Mouse (Mus musculus) ES-E14 (cell line): Measurements from ENCODE around the gene Pakap. TPM values are rescaled to one million over a fixed set of nuclear protein-coding genes. Genes with fewer than 3 reads are reported as not detected.

Experiments used
- DNase-seq: peaks from one replicate; pipeline ENCODE4 v3.0.0-alpha.2; 2013; ENCODE audit warnings: low read depth, low spot score
- H3K27ac ChIP-seq: 2 replicates; pipeline ENCODE4 v1.5.1; 2012; ENCODE audit warnings: low read depth, mild to moderate bottlenecking, low read length, moderate library complexity, mixed read lengths; ENCODE audit not compliant: poor library complexity, insufficient read depth, severe bottlenecking
- H3K36me3 ChIP-seq: 2 replicates; pipeline ENCODE4 v1.6.1; 2012; ENCODE audit warnings: mild to moderate bottlenecking, low read length, moderate library complexity, mixed read lengths; ENCODE audit not compliant: control insufficient read depth, poor library complexity, insufficient read depth, severe bottlenecking
- H3K4me1 ChIP-seq, 2 experiments: fragments of 150-350 bp in 1 of 2; sonication (generic) in 1 of 2; 2 replicates each; pipeline ENCODE4 v1.6.1; 2012; ENCODE audit warnings: low read length in 2 of 2, mild to moderate bottlenecking in 1 of 2, mixed read lengths in 1 of 2; ENCODE audit not compliant: control insufficient read depth in 2 of 2, insufficient read depth in 2 of 2, poor library complexity in 1 of 2
- H3K4me3 ChIP-seq, 2 experiments: fragments of 150-350 bp in 1 of 2; sonication (generic) in 1 of 2; 2 replicates each; pipeline ENCODE4 v1.5.1; 2012; ENCODE audit warnings: low read length in 2 of 2, low read depth in 1 of 2, mild to moderate bottlenecking in 1 of 2, mixed read lengths in 1 of 2; ENCODE audit not compliant: insufficient read depth in 1 of 2, poor library complexity in 1 of 2, severe bottlenecking in 1 of 2
- H3K9ac ChIP-seq: 2 replicates; pipeline ENCODE4 v1.6.1; 2012; ENCODE audit warnings: low read depth, mild to moderate bottlenecking, low read length, mixed read lengths; ENCODE audit not compliant: poor library complexity, insufficient read depth, severe bottlenecking
- H3K9me3 ChIP-seq: fragments of 150-350 bp; sonication (generic); 2 replicates; pipeline ENCODE4 v1.6.1; 2012; ENCODE audit warnings: low read depth, mild to moderate bottlenecking, low read length; ENCODE audit not compliant: control insufficient read depth, insufficient read depth
- CHD2 ChIP-seq: IDR thresholded peaks from 2 replicates; pipeline ENCODE4 v1.6.1; 2014; ENCODE audit warnings: mild to moderate bottlenecking, low read depth, low read length, inconsistent platforms
- HCFC1 ChIP-seq: IDR thresholded peaks from 2 replicates; pipeline ENCODE4 v1.6.1; 2012; ENCODE audit warnings: low read length, inconsistent platforms, borderline replicate concordance; ENCODE audit not compliant: insufficient read depth
- MAFK ChIP-seq: IDR thresholded peaks from 2 replicates; pipeline ENCODE4 v1.6.1; 2014; ENCODE audit warnings: mild to moderate bottlenecking, low read depth, low read length, inconsistent platforms; ENCODE audit not compliant: insufficient read depth
- ZC3H11A ChIP-seq: IDR thresholded peaks from 2 replicates; pipeline ENCODE4 v1.6.1; 2012; ENCODE audit warnings: low read depth, mild to moderate bottlenecking, inconsistent platforms, low read length, borderline replicate concordance
- ZNF384 ChIP-seq: IDR thresholded peaks from 2 replicates; pipeline ENCODE4 v1.6.1; 2012; ENCODE audit warnings: low read depth, low read length, inconsistent platforms
- in situ Hi-C, 2 experiments: fragments of 600-800 bp; cut with MboI; formaldehyde crosslinking; loops; one replicate each; pipeline ENCODE4 v1.15.1; 2025; ENCODE audit warnings: low sequenced_read_pairs in 2 of 2, inconsistent platforms in 1 of 2; ENCODE audit not compliant: unreplicated experiment in 2 of 2
- total RNA-seq: library from RNA; depleted of rRNA; stranded (reverse); fragments of 300-350 nt; gene quantifications from 2 replicates; pipeline ENCODE4 v1.2.3, GENCODE M21; 2012

The Pakap gene
- total RNA-seq, 1 experiment: 5.8 TPM

DNA sequence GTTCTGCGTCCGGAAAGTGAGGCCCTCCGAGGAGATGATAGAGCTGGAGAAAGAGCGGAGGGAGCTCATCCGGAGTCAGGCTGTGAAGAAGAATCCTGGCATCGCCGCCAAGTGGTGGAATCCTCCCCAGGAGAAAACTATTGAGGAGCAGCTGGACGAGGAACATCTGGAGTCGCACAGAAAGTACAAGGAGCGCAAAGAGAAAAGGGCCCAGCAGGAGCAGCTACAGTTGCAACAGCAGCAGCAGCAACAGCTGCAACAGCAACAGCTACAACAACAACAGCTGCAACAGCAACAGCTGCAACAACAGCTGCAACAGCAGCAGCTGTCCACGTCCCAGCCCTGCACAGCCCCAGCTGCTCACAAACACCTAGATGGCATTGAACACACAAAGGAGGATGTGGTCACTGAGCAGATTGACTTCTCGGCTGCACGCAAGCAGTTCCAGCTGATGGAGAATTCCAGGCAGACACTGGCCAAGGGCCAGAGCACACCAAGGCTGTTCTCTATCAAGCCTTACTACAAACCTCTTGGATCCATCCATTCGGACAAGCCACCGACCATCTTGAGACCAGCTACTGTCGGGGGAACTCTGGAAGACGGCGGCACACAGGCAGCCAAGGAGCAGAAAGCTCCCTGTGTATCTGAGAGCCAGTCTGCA, 287.4 kb downstream of the Pakap start:
- Histone ChIP-seq H3K9me3 (0 out of 2 replicates have a peak, but pooled peaks cover 2% of the 10 kb centered on the region), H3K36me3 (peaks cover 25% of the 10 kb centered on the region), H3K27ac (no peak overlapping the region), H3K4me3 (no peak overlapping the region), H3K9ac (no peak overlapping the region), H3K4me1 (peaks cover 2 to 3% of the 10 kb centered on the region in 2 experiments; a peak in 1 of 4 replicates)
- TF ChIP-seq ZC3H11A (no peak), HCFC1 (no peak), ZNF384 (no peak), MAFK (no peak), CHD2 (no peak)
- in situ Hi-C loops: no loop called here
- DNase-seq: no peak

- Histone ChIP-seq H3K27ac (no peak overlapping the region; the same call in 1 of the 2 replicates), H3K4me1 (0 out of 4 replicates have a peak, but pooled peaks cover 0 to 3% of the 10 kb centered on the region in 2 experiments), H3K9me3 (0 out of 2 replicates have a peak, but pooled peaks cover 2% of the 10 kb centered on the region), H3K36me3 (peaks cover 25% of the 10 kb centered on the region), H3K9ac (no peak overlapping the region), H3K4me3 (no peak overlapping the region)
- TF ChIP-seq HCFC1 (no peak), CHD2 (no peak), ZC3H11A (no peak), ZNF384 (no peak), MAFK (no peak)
- DNase-seq: no peak
- in situ Hi-C loops: no loop called here
Observed at GRCm38 (mm10) chr4:57856673-57857072, 288.7 kb downstream of the Pakap start.

DNA sequence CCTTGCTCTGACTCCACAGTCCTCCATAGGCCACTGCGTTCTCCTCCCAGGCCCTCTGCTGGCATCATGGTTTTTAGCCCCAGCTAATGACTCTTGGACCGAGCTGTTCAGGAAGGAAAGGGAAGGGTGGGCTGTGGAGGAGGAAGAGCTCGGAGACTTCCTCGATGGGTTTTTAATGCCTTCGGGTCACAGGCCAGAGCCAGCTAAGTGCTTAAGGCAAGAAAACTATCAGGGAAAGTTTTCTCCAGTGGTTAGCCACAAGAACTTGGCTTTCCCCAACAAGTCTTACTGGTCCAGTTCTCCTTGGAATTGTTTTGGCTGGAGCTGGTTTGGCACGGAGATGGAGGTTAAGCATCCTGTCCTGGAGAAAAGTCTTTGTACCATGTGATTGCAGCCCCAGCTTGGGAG, 292.2 kb downstream of the Pakap start:
- Histone ChIP-seq H3K36me3 (peaks cover 17% of the 10 kb centered on the region), H3K4me3 (no peak overlapping the region), H3K4me1 (no peaks in the 10 kb centered on the region), H3K9ac (no peak overlapping the region), H3K27ac (no peak overlapping the region), H3K9me3 (no peaks in the 10 kb centered on the region)
- in situ Hi-C loops: no loop called here
- TF ChIP-seq CHD2: no peak
- no peak for TF ChIP-seq ZC3H11A
- no peak for TF ChIP-seq MAFK
- no peak for TF ChIP-seq ZNF384
- TF ChIP-seq HCFC1: no peak
- no peak for DNase-seq

DNA sequence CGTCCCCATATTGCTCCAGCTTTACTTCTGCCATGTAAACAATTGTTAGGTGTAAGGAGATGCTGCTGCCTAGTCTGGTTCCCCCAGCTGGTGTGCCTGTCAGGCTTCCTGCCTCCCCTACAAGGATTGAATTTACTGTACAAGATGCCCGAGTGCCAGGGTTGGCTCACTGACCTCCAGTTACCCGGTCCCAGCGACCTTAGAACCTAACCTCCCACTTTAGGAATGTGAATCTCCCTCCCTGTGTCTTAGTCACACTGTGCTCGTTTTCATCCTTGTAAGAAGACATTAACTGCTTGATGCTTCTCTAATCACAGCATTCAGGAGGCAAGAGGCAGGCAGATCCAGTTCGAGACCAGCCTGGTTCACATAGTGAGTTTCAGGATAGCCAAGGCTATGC, 293.2 kb downstream of the Pakap start:
- no peaks in the 10 kb centered on the region for H3K9me3 ChIP-seq
- TF ChIP-seq ZC3H11A (no peak), HCFC1 (no peak), MAFK (no peak), ZNF384 (no peak), CHD2 (no peak)
- peaks cover 8% of the 10 kb centered on the region for H3K36me3 ChIP-seq
- no peak for DNase-seq
- in situ Hi-C loops: no loop called here
- H3K4me3 ChIP-seq: no peak overlapping the region
- no peak overlapping the region for H3K27ac ChIP-seq
- H3K9ac ChIP-seq: no peak overlapping the region
- H3K4me1 ChIP-seq: no peaks in the 10 kb centered on the region

DNA sequence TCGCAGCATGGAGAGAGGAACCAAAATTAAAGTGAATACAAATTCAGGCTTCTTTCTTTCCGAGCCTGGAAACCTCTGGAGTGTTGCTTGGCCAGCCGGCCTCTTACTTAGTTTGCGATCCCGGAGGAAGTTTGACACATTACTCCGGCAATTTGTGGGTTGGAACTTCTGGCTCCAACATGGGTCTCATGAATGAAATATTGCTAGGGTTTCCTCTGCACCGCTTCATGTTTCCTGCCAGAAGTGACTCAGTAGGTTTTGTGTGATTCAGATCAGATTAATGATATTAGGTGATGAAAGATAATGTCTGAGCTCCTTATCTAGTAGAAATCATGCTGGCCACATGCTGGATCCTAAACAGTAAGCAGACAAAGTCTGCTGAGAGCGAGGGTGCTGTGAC, 293.9 kb downstream of the Pakap start:
- TF ChIP-seq CHD2 (no peak), HCFC1 (no peak), ZNF384 (no peak), MAFK (no peak), ZC3H11A (no peak)
- DNase-seq: no peak
- peaks cover under 1% of the 10 kb centered on the region; the same call in 1 of the 2 replicates for H3K36me3 ChIP-seq
- H3K4me1 ChIP-seq: no peaks in the 10 kb centered on the region
- no peak overlapping the region for H3K4me3 ChIP-seq
- no peaks in the 10 kb centered on the region for H3K9me3 ChIP-seq
- in situ Hi-C loops: no loop called here
- H3K27ac ChIP-seq: no peak overlapping the region
- no peak overlapping the region for H3K9ac ChIP-seq
